Mouse (Mus musculus): ENCODE data around the gene Reln.

Reln gene

DNA sequence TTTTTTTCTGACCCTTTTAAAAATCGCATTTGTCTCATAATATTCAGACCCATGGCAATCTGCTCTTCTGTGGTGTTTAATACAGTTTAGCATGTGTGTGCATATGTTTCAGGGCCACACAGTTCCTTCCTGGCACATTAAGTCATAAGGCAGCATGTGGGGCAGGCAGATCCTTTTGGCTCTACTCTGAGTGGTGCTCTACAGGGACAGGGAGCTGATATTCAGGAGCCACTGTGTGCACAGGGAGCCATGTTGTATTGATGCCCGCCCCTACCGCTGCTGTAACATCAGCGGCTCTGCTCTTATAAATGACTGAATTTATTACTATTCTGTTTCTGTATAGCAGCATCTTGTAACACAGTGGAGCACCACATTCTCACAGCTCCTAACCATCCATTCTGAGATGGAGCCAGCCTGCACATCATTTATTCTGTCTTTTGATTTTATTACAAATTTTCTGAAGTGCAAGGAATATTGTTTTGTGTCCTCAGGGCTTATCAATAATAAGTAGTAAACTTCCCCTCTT lies 410.3 kb downstream of the Reln start:
- DNase-seq (ENCODE audit: low spot score in 2 of 2), result no peak

DNA sequence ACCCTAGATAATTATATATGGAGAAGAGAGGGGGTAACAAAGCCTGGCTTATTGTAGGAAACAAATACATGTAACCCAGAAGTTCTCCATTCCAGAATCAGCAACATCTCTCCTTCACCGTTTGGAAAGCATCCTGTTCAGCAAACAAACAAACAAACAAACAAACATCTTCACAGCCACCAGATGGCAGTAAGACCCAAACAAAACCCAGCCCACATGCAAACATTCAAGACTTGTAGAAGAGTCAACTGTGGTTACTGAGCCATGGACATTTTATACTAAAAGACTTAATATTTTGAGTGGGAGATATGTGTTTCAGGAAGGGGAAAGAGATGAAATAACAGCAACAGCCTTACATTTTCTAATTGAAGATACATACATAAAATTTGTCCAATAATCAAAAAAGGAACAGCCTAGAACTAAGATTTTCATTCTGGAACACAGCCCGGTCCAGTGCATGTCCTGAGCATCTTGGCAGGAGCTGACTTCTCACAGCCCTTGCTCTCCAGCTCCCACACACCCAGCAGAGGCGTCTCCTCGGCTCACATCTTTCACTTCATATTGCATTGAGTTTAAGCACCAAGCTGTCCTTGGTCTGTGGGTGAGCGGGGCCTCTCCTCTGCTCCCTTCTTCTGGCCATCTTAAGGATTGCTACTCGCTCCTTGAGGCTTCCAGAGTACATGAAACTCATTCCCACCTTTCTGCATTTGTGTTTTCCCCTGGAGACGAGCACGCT lies 411.0 kb downstream of the Reln start:
- DNase-seq (ENCODE audit: low spot score in 2 of 2), result no peak

DNA sequence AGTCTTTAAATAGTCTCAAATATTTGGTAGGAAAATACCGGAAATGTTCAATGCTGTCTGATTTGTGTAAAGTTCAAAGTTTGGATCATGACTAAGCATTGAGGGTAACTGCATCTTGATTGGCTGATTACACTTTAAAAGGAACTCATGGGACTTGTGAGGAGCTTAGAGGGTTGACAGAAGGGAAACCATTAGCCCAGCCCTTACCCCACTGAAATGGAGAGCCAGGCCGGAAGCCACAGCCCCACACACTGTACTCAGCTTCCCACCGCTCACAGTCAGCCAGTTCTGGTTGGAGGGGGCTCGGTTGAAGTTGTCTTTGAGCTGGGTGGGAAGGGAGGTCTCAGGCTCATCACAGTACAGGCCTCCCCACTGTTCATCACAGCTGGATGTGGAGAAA lies 413.4 kb downstream of the Reln start:
- no peak for DNase-seq (ENCODE audit: low spot score in 2 of 2)

DNA sequence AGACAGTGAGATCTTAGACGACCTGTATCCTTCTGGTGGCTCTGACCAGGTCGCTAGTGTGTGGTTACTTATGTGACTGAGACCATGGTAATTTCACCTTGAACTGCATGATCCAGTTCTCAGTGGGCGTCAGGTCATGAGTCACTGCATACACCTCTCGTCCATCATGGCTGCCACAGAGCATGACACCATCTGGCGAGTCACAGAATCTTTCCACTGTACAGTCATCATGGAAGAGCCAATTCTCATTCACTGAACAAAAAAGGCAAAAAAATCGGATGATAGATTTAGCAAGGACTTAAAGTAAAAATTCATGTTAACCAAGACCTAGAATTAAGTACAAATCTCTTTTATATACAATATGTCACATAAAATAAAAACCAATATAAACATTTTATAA lies 424.2 kb downstream of the Reln start:
- DNase-seq (ENCODE audit: low spot score in 2 of 2), result no peak

DNA sequence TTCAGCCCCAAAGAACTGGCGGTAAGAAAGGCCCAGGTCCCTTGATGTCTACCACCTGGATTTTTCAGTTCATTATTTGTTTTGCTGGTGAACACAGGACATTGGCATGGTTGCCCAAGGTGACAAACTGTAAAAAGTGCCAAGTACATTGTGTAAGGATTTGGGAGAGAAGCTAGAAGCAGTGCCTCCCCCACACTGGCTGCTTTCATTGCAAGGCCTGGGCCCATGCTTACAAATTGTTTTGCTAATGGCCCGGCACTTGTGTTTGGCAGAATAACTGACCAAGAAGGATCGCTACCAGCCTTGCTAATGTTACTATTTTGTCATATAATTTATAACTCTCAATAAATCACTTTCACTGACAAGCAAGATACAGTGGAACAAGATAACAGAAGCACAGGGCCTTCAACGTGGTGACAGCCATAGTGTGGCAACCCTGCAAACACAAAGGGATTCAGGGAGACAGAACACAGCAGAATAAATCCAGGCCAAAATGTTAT lies 425.2 kb downstream of the Reln start:
- DNase-seq (ENCODE audit: low spot score in 2 of 2), result no peak

DNA sequence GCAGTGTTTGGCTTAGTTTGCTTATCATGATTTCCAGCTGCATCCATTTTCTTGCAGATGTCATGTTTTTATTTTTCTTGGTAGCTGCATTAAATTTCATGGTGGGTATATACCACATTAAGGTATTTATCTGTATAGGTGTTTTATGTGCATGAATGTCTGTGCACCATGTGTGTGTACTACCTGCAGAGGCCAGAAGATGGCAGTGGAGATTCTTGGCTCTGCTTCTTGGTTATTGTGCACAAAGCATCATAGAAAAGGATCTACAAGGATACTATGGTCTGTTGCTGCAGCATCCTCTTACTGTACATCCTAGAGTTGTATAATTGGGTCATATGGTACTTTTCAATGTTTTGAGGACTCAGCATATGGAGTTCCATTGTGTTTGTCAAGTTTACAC lies 428.5 kb downstream of the Reln start:
- no peak for DNase-seq (ENCODE audit: low spot score in 2 of 2)

DNA sequence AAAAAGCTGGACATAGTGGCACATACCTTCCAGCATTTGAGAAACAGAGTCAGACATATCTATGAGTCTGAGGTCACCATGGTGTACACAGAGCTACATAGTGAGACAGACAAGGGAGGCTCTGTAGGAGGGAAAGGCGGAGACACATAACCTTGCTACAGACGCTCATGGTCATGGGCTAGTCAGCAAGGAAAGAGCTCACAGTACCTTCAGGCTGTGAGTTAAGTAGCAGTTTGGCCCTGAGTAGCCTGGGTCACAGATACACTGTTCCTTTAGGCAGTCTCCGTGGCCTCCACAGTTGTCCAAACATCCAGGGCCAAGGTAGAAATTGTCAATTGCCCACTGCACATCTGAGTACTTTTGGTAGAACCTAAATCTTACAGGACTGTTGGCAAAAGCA lies 429.7 kb downstream of the Reln start:
- no peak for DNase-seq (ENCODE audit: low spot score in 2 of 2)

DNA sequence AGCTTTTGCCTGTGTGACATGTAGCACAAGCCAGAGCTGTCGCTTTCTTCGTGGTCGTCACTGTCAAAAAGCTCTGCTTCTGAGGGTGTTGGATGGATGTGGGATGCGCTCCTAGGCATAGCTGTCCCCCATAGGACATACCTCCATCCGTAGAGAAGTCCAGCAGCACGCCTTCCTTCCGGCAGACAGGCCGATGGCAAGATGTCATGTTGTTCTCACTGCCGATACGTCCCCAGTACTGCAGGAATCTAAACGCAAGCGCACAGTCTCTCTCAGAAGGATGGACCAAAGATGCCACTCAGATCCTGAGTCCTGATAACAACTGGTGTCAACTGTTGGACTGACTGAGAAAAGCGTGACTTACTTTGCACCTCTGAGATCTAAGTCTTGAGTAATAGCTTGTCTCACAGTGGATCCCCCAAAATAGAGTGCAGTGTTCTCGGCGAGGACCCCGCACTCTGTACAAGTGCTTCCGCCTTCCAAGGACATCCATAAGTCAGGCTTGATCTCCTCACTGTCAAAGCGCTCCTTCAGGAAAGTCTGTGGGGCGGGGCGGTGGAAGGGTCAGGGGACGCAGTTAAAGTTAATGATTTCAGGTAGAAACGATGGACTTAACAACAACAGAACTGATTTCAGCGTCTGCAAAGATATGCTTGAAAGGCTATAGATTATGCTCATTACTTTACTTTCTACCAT lies 431.5 kb downstream of the Reln start:
- no peak for DNase-seq (ENCODE audit: low spot score in 2 of 2)

DNA sequence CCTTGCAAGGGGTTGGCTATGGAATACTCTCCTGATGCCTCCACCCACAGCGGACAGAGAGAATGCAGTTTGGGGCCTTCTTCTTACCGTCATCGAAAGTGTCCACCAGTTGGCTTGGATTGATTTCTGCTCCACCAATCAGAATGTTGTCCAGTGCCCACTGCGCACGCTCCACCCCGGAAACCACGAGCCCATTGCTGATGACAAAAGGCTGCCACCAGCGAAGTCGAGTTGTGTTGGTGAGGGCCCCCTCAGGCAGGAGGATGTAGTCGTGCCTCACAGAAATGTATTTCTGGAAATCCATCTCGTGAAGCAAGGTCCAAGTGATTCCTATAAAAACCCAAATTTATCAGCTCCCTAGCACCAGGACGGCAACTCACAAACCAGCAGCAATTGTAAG lies 433.8 kb downstream of the Reln start:
- DNase-seq (ENCODE audit: low spot score in 2 of 2), result no peak

DNA sequence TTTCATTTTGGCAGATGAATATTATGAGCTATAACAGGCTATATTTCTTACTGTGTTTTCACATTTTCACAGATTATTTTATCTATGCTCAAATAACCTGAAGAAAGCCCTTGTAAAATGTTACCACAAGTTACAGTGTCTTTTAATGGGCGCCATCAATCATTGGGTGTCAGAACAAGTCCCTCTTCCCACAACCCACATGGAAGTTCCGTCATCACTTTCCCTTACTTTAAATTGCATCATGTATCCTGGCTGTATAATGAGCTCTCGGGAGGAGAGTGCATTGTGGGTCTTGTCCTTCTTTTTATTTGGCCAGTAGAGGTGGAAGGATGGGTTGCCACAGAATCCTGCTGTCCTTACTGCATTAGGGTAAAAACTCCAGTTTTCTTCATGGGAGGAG lies 434.8 kb downstream of the Reln start:
- no peak for DNase-seq (ENCODE audit: low spot score in 2 of 2)

DNA sequence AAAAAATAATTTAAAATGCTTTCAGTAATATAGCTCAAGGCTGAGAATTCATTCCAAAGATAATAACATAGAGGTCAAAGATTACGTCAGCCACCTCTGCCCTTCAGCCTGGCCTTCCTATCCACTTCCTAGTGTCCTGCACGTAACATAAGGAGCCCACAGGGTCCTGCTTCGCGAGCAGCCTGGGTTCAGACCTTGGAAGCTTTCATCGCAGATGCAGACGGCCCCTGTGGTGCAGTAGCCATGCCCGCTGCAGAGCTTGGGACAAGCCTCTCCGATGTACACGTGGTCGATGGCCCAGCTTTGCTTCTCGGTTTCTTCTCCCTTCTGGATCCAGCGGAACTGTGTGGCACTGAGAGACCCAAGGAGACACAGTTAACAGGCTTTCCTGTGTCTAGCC lies 443.1 kb downstream of the Reln start:
- DNase-seq (ENCODE audit: low spot score in 2 of 2), result no peak

DNA sequence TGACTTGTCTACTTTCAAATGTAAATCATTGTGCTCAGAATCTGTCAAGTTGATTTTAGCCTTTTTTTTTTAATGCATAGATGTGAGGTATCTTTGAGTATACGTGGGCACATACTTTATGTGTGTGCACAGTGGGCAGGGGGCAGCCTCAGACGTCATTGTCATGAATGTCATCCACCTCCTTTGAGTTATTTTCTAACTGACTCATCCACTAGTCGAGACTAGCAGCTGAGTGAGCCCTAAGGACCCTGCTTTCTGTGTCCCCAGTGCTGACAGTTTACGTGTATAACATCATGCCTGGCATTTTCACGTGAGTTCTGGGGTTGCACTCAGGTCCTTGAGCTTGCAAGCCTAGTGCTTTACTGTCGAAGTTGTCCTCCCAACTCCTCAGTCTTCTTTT lies 443.6 kb downstream of the Reln start:
- DNase-seq (ENCODE audit: low spot score in 2 of 2), result no peak

DNA sequence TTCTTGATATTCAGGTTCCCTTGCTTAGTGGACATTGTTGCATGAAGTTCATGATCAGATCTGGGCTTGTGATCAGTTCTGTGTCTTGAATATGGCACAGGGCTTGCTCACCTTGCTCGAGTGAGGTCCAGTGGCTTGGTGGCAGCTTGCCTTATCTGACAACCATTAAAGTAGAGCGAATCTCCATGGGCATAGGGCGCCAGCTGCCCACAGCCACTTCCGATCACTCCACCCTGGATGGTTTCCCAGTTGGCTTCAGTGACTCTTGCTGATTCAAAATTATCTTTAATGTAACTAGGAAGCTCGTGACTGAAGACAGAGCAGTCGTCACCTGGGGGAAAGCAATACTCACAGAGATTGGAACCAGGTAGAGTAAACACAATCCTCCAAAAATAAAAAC lies 445.6 kb downstream of the Reln start:
- DNase-seq (ENCODE audit: low spot score in 2 of 2), result no peak

DNA sequence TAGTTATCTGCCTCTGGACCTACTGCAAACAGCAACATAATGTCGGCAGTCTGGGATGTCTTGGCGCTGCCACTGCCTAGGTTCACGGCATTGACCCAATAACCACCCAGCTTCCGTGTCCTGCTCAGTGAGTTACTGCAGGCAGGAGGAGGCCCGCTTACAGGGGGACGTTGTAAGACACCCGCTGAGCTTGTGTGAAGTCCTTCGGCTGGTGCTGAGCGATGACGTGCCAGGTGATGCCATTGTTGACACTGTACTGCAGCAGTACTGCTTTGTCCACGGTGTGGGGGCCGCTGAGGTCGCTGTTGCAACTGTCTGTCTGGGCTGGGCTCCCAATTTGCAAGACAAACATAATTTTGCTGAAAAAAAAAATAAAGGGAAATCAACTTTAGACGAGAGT lies 447.9 kb downstream of the Reln start:
- DNase-seq (ENCODE audit: low spot score in 2 of 2), result no peak

DNA sequence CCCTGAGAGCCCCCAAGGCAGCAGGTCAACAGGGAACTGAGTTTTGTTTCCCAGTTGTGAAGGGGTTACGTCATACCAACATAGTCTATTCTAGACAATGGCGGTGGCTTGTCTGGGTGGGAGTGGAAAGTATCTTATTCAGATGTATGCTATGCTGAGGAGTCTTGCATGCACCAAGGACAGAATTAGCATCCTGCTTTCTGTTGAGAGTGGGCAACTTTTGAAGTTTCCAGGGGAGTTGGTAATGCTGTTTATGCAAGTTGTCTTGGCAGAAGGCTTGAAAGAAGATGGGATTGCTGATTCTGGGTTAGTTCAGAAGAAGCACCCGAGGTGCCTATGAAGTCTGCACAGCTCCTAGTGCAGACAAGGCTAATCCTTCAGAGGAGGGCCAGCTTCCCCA lies 450.3 kb downstream of the Reln start:
- no peak for DNase-seq (ENCODE audit: low spot score in 2 of 2)

DNA sequence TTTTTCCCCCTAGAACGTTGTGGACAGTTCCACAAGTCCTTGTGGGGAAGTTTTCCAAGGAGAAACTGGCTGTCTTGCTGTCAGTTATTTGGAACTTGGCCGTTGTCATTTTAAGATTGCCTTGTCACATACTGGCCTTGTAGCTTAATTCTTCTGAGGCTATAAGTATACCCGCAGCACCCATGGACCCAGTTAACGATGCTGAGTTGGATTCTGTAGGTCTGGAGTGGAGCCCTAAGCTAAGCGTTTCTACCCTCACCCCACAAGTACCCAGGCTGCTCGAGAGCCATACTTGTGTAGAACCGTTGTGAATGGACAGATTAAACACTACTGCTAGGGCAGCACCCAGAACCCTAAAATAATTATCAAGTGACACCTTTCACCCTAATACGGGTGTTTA lies 477.8 kb downstream of the Reln start:
- no peak for DNase-seq (ENCODE audit: low spot score in 2 of 2)

DNA sequence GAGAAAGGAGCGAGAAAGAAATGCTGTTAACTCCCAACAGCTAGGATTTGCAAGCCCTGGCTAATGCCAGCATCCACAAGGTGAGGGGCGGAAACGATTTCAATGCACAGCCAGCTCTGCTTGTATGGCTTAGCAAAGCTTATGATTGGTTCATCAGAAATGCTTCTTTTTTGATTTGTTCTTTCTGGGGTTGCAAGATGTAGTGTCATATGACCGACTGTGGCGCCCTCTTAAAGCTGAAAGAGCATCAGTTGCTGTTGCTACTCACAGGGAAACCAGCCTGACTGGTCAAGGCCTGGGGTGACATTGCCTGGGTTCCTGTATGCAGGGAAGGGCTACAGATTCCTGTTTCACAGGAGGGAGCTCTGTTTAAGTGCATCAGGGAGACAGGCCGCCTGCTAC lies 478.2 kb downstream of the Reln start:
- DNase-seq (ENCODE audit: low spot score in 2 of 2), result peak; percentile 22 to 23

DNA sequence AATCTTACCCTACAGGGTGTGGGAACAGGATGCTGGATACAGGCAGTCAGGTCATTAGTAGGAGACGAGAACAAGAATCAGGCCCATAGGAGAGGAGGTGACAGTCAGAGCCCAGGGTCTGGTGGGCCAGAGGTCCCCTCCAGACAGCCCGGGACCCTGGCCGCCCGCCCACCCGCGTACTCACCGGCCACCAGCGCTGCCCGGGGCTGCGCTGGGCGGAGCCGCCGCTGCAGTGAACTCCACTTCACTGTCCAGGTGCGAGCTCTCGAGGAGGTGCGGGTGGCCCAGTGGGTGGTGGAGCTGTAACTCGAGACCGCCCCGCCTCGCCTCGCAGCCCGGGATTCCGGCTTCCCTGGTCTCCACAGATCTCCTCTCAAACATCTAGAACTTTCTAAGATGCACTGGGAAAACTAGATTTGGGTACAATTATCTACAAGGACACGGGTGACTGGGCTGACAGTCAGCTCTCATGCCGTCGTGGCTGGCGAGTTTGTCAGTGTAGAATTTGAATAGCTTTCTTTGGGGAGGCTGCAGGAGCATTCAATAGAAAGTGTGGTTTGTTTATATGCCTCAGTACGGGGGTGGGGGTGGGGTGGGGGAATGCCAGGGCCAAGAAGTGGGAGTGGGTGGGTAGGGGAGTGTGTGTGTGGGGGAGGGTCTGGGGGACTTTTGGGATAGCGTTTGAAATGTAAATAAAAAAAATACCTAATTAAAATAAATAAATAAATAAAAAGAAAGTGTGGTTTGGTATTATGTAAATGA lies 479.0 kb downstream of the Reln start, which contains the start of gene Slc26a5:
TSS of gene Slc26a5 (minus strand) at position 259 of the 762 bp plus-strand sequence.
- DNase-seq (ENCODE audit: low spot score in 2 of 2), result peak in 1 of 2 experiments; percentile 3

DNA sequence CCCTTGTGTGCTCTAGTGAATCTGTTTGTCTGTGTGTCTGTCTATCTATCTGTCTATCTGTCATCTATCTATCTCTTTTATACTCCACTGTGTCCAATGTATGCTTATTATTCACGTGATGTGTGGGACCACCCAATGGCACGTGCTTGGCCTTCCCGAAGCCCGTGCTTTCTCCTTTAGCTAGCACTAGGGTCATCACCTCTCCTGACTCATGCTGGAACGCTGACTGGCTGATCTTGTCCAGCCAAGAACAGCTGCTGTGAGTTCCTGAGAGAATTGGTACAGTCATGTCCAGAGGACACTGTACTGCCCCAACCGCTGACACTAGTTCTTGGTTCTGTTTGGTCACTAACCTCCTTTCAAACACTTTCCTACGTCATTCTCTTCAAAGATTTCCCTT lies 485.8 kb downstream of the Reln start:
- no peak for DNase-seq (ENCODE audit: low spot score in 2 of 2)

DNA sequence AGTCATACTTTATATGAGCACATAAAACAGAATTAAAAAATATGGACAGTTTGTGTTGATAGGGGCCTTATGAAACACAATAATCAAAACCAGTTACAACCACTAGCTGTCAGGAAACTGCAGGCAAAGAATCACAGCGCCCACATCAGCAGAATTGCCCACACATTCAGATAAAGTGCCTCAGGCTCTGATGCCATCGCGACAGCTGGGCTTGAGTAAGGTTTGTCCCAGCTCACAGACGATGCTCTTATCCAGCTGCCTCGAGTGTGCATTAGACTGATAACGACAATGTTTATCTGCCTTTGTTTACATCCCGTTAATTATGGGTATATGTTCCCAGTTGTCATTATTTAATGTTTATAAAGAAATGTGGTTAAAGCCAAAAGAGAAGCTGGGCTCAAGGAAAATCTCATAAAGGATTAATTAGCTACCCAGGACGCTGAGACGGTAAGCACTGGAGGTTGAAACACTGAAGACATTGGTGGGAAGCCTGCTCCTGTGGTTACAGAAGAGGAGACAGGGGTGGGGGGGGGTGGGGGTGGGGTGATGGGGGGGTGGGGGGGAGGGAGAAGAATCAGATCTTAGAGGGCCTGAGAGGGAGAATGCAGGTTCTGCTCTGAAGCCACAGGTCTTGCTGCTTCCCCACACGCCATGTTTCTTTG lies 492.7 kb downstream of the Reln start:
- peak; percentile 13 to 44 for DNase-seq (ENCODE audit: low spot score in 2 of 2)

DNA sequence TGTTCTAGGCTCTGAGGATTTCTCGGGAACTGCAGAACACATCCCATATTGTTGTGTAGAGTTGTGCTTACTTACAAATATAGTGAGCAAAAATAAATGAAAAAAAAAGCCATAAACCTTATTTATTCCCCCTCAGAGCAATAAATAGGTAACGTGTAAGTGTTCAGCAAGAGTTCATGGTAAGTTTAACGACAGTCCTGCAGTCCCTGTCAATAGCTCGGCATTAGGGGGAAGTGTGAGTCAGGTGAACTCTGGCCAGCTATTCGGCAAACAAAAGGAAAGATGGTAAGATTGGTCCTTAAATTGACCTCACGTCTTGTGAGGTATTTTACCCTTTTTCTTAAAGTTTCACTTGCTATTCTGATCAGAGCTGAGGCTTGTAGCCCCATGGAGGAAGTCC lies 497.1 kb downstream of the Reln start:
- no peak for DNase-seq (ENCODE audit: low spot score in 2 of 2)

Data from right cerebral cortex, adult 2 months (tissue).